Mouse (Mus musculus) MEL-GATA-1-ER (cell line): Measurements from ENCODE around the gene Acsf2.

Experiments
- DNase-seq: peaks from one replicate; pipeline ENCODE4 v3.0.0-alpha.2; 2012; ENCODE audit warnings: low read depth; ENCODE audit errors: extremely low read depth

Gene Acsf2

GRCm38 (mm10) chr11:94548041-94548784 lies 53.5 kb downstream of the Acsf2 start:
- no peak for DNase-seq

GRCm38 (mm10) chr11:94547271-94547670 lies 54.4 kb downstream of the Acsf2 start:
- no peak for DNase-seq

GRCm38 (mm10) chr11:94546381-94546780 lies 55.3 kb downstream of the Acsf2 start:
- no peak for DNase-seq

GRCm38 (mm10) chr11:94544422-94544821 lies 57.2 kb downstream of the Acsf2 start:
- DNase-seq = no peak

- no peak for DNase-seq
These were observed 57.7 kb downstream of the Acsf2 start for GRCm38 (mm10) chr11:94543932-94544331.

- DNase-seq = no peak
These were observed 58.3 kb downstream of the Acsf2 start for GRCm38 (mm10) chr11:94543344-94543743.

- DNase-seq = no peak
These were observed 59.3 kb downstream of the Acsf2 start for GRCm38 (mm10) chr11:94542400-94542799.

GRCm38 (mm10) chr11:94539761-94540160 lies 61.9 kb downstream of the Acsf2 start:
- no peak for DNase-seq

GRCm38 (mm10) chr11:94538733-94539292 lies 62.9 kb downstream of the Acsf2 start:
- DNase-seq = no peak

- no peak for DNase-seq
These were observed 68.5 kb downstream of the Acsf2 start for GRCm38 (mm10) chr11:94533171-94533570.

GRCm38 (mm10) chr11:94528879-94529278 lies 72.8 kb downstream of the Acsf2 start:
- no peak for DNase-seq

- no peak for DNase-seq
These were observed 75.3 kb downstream of the Acsf2 start for GRCm38 (mm10) chr11:94526171-94526879.

- no peak for DNase-seq
These were observed 80.3 kb downstream of the Acsf2 start, which contains the start of gene Mycbpap for GRCm38 (mm10) chr11:94521219-94521843. Mycbpap (minus strand) TSS chr11:94521742.

- no peak for DNase-seq
These were observed 88.2 kb downstream of the Acsf2 start for GRCm38 (mm10) chr11:94513452-94513851.

- no peak for DNase-seq
These were observed 92.7 kb downstream of the Acsf2 start for GRCm38 (mm10) chr11:94508976-94509375.
